23 mouse cellular contexts compared by ENCODE assay signal in the genomic region with DNA sequence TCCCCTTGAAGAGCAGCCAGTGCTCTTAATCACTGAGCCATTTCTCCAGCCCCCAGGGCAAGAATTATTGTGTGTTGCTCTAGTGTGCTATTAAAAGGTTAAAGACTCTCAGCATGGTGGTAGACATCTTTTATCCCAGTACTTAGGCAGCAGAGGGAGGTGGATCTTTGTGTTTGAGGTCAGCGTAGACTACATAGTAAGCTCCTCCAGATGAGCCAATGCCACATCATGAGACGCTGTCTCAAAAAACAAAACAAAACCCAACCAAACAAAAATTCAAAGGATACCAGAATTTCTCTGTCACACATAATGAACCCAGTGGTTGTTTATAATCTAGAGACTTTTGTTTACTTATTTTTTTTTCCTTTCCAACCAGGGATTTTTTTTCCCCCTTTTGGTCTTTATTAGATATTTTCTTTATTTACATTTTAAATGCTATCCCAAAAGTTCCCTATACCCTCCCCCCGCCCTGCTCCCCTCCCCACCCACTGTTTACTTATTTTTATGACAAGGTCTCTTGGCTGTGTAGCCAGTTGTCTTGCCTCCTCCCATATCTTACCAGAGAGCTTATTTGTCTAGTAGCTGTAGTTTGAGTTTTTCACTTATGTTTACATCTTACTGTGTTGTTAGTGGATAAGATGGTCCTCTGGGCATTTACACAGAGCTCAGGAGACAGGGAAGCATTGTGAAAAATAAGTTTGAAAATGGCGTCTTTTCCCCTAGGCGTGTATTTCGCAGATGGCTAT.
"Had no signal": no experiment of that assay in that cellular context is flagged by ENCODE, and none has a peak within 500 bp of the region (broad histone marks: within the 10 kb centered on the region; RNA-seq: fewer than 3 reads in every experiment).

No protein-coding gene starts in this region.

- H3K4me3 ChIP-seq: kidney, embryonic 15.5 days; limb, embryonic 12.5 days; limb, embryonic 15.5 days; liver, embryonic 13.5 days; megakaryocyte, embryonic 14.5 days; midbrain, embryonic 10.5 days; midbrain, embryonic 13.5 days; myocyte; neural tube, embryonic 13.5 days had no signal

- H3K27ac ChIP-seq: hindbrain, postnatal 0 days; kidney, embryonic 15.5 days; limb, embryonic 12.5 days; limb, embryonic 15.5 days; liver, embryonic 13.5 days; midbrain, embryonic 10.5 days; midbrain, embryonic 13.5 days; neural tube, embryonic 13.5 days had no signal

- H3K27me3 ChIP-seq: kidney, embryonic 15.5 days; limb, embryonic 12.5 days; limb, embryonic 15.5 days; liver, embryonic 13.5 days; megakaryocyte, embryonic 14.5 days; midbrain, embryonic 13.5 days; neural tube, embryonic 13.5 days had no signal

- H3K4me1 ChIP-seq: limb, embryonic 12.5 days; limb, embryonic 15.5 days; midbrain, embryonic 13.5 days had no signal

- DNase-seq: kidney, adult 11 months; kidney, adult 8-10 months; kidney, postnatal 10 days; kidney, postnatal 36 days; left cerebral cortex, postnatal 4 days; liver, embryonic 13.5 days; lung, adult 2 months; retina, postnatal 1 day; right cerebral cortex, postnatal 25 days; thymus, adult 2 months; thymus, postnatal 14 days; thymus, postnatal 4 days had no signal

- H3K4me2 ChIP-seq: kidney, embryonic 15.5 days; limb, embryonic 12.5 days; limb, embryonic 15.5 days; liver, embryonic 13.5 days; midbrain, embryonic 13.5 days; neural tube, embryonic 13.5 days had no signal

- H3K9me3 ChIP-seq: kidney, embryonic 15.5 days; limb, embryonic 12.5 days; limb, embryonic 15.5 days; liver, embryonic 13.5 days; megakaryocyte, embryonic 14.5 days; midbrain, embryonic 10.5 days; midbrain, embryonic 13.5 days; neural tube, embryonic 13.5 days had no signal

- H3K9ac ChIP-seq: kidney, embryonic 15.5 days; limb, embryonic 12.5 days; limb, embryonic 15.5 days; midbrain, embryonic 13.5 days; neural tube, embryonic 13.5 days had no signal

- H3K36me3 ChIP-seq: kidney, embryonic 15.5 days; limb, embryonic 12.5 days; limb, embryonic 15.5 days; liver, embryonic 13.5 days; midbrain, embryonic 10.5 days; midbrain, embryonic 13.5 days; neural tube, embryonic 13.5 days had no signal

- ATAC-seq: hindbrain, postnatal 0 days; inflammation-experienced regulatory T-cells, adult 6 months; midbrain, embryonic 13.5 days; midbrain, embryonic 16.5 days had no signal
